Mouse (Mus musculus) G1E (cell line): ENCODE results near the gene Aqp5.

Experiments used
- CTCF ChIP-seq: IDR thresholded peaks from 2 replicates; pipeline ENCODE4 v1.5.1; 2012; ENCODE audit warnings: low read depth, low read length, inconsistent platforms, mixed read lengths
- GATA1 ChIP-seq: IDR thresholded peaks from 2 replicates; pipeline ENCODE4 v1.6.1; 2012; ENCODE audit warnings: borderline replicate concordance, low read length, inconsistent platforms, mixed read lengths
- GATA2 ChIP-seq: IDR thresholded peaks from 2 replicates; pipeline ENCODE4 v1.6.1; 2012; ENCODE audit warnings: low read depth, low read length, inconsistent platforms, borderline replicate concordance
- TAL1 ChIP-seq: conservative IDR thresholded peaks from 2 replicates; pipeline ENCODE4 v1.6.1; 2012; ENCODE audit warnings: low read depth, low read length, inconsistent platforms, mixed read lengths

DNA sequence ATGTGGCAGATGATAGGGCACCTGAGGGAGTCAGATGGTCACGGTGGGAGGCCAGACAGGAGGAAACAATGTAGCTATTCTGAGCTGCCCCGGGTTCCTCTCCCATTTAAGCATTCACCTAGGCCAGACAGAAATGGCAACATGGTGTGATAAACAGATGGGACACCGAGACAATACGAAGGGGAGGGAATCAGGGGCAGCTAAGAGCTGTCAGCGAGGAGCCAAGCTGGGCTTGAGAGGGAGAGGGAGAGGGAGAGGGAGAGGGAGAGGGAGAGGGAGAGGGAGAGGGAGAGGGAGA, 11.2 kb downstream of the Aqp5 start:
- TF ChIP-seq CTCF (no peak), GATA1 (no peak), TAL1 (no peak), GATA2 (no peak)
